Mouse (Mus musculus) midbrain, postnatal 0 days (tissue): ENCODE data around the gene Zfp319. TPM values are rescaled to one million over a fixed set of nuclear protein-coding genes. Genes with fewer than 3 reads are reported as not detected.

Experiments used
- ATAC-seq: fragments of 200-750 bp; cut with Nextera tagmentation; 2 replicates; pipeline ENCODE4 v1.8.0; 2017; ENCODE audit warnings: moderate number of reproducible peaks, mild to moderate bottlenecking, moderate TSS enrichment, moderate library complexity; ENCODE audit not compliant: low FRiP score
- DNase-seq: peaks from one replicate; pipeline ENCODE4 v3.0.0-alpha.2; 2015; ENCODE audit warnings: low spot score
- H3K27ac ChIP-seq: fragments of 300-500 bp; sonication (generic); 2 replicates; pipeline ENCODE4 v1.5.1; 2014; ENCODE audit warnings: low read depth, mild to moderate bottlenecking, low read length, mixed read lengths
- H3K27me3 ChIP-seq: fragments of 300-500 bp; sonication (generic); 2 replicates; pipeline ENCODE4 v1.6.1; 2014; ENCODE audit warnings: low read length, control low read depth, mixed read lengths; ENCODE audit not compliant: insufficient read depth
- H3K36me3 ChIP-seq: fragments of 300-500 bp; sonication (generic); 2 replicates; pipeline ENCODE4 v1.6.1; 2014; ENCODE audit warnings: low read length, control low read depth, mixed read lengths; ENCODE audit not compliant: insufficient read depth
- H3K4me1 ChIP-seq: fragments of 300-500 bp; sonication (generic); 2 replicates; pipeline ENCODE4 v1.6.1; 2014; ENCODE audit warnings: mild to moderate bottlenecking, control low read depth, antibody characterized with exemption, low read length, mixed read lengths; ENCODE audit not compliant: insufficient read depth
- H3K4me2 ChIP-seq: fragments of 300-500 bp; sonication (generic); 2 replicates; pipeline ENCODE4 v1.6.1; 2014; ENCODE audit warnings: low read depth, mild to moderate bottlenecking, low read length, mixed read lengths; ENCODE audit not compliant: poor library complexity, severe bottlenecking
- H3K4me3 ChIP-seq: fragments of 300-500 bp; sonication (generic); 2 replicates; pipeline ENCODE4 v1.5.1; 2014; ENCODE audit warnings: low read depth, mild to moderate bottlenecking, low read length, moderate library complexity
- H3K9ac ChIP-seq: fragments of 300-500 bp; sonication (generic); replicated peaks from 2 replicates; pipeline ENCODE4 v1.6.1; 2014; ENCODE audit warnings: mild to moderate bottlenecking, low read length, moderate library complexity, mixed read lengths; ENCODE audit not compliant: poor library complexity, severe bottlenecking
- H3K9me3 ChIP-seq: fragments of 300-500 bp; sonication (generic); 2 replicates; pipeline ENCODE4 v1.6.1; 2016; ENCODE audit warnings: low read length, control low read depth
- CTCF ChIP-seq: IDR thresholded peaks from 2 replicates; pipeline ENCODE4 v1.5.1; 2016; ENCODE audit warnings: antibody characterized with exemption, mild to moderate bottlenecking
- WGBS: fragments of 180-500 bp; shearing (Covaris S2); extraction: QIAGEN DNeasy Blood & Tissue Kit; methylation state at CpG from one replicate; pipeline ENCODE4 v1.1.7; 2014; 5-methylcytosine and 5-hydroxymethylcytosine counted together
- polyA plus RNA-seq: library from polyadenylated mRNA; unstranded; fragments of >200 nt; fragmentation: Nextera tagmentation; extraction: Ambion mirVana; gene quantifications from 2 replicates; pipeline ENCODE4 v1.2.1, GENCODE M21; 2015
- total RNA-seq: library from RNA; depleted of rRNA; stranded (reverse); fragments of >200 nt; gene quantifications from 2 replicates; pipeline ENCODE4 v1.2.3, GENCODE M21; 2014

Gene Zfp319
- total and polyA plus RNA-seq, 2 experiments from 2014 or later, result 11.7 to 20.1 TPM

GRCm38 (mm10) chr8:95330367-95330766, 1.4 kb downstream of the Zfp319 start:
- ATAC-seq, result no peak
- WGBS, result 63% methylated on average over 1 of the region's 1 CpGs

DNA sequence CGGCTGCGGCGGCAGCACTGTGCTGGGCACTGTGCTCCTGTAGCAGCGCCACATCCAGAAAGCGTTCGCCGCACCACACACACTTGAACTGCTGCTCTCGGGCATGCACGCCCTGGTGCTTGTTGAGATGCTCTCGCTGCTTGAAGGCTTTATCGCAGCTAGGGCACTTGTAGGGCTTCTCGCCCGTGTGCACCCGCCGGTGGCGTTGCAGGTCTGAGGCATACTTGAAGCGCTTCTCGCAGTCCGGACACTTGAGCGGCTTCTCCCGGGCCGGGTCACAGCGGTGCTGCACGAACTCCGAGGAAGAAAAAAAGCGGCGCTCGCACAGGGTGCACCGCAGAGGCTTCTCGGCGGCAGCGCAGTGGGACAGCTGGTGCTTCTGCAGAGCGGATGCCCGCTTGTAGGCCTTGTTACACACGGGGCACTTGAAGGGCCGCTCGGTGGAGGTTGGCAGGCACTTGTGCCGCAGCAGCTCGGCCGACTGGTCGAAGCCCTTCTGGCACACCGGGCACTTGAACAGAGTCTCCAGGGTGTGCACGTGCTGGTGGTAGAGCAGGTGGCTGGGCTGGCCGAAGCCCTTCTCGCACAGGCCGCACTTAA, 3.8 kb downstream of the Zfp319 start:
- DNase-seq (no peak), ATAC-seq (no peak)
- H3K36me3 ChIP-seq, result peaks cover 34% of the 10 kb centered on the region
- H3K4me2 ChIP-seq, result no peak overlapping the region
- H3K4me3 ChIP-seq, result no peak overlapping the region
- H3K4me1 ChIP-seq, result peaks cover 9% of the 10 kb centered on the region; the same call in 1 of the 2 replicates
- H3K27ac ChIP-seq, result no peak overlapping the region
- no peaks in the 10 kb centered on the region for H3K9me3 ChIP-seq
- TF ChIP-seq CTCF, result no peak
- 90% methylated on average over 46 of the region's 46 CpGs for WGBS
- no peak overlapping the region for H3K9ac ChIP-seq
- no peaks in the 10 kb centered on the region for H3K27me3 ChIP-seq

More at GRCm38 (mm10) chr8:95330367-95330766, 1.4 kb downstream of the Zfp319 start:
- Histone ChIP-seq H3K9ac (peak overlapping the region; percentile 96), H3K4me2 (peak overlapping the region; percentile 81), H3K4me1 (peaks cover 11% of the 10 kb centered on the region; the same call in 1 of the 2 replicates), H3K4me3 (peak overlapping the region; percentile 92), H3K36me3 (peaks cover 34% of the 10 kb centered on the region), H3K27me3 (no peaks in the 10 kb centered on the region), H3K9me3 (no peaks in the 10 kb centered on the region), H3K27ac (no peak overlapping the region)
- no peak for TF ChIP-seq CTCF
- DNase-seq, result no peak

- no peaks in the 10 kb centered on the region for H3K9me3 ChIP-seq
- TF ChIP-seq CTCF, result no peak
- peaks cover 34% of the 10 kb centered on the region for H3K36me3 ChIP-seq
- no peak for ATAC-seq
- H3K4me1 ChIP-seq, result peaks cover 5% of the 10 kb centered on the region; the same call in 1 of the 2 replicates
- H3K27ac ChIP-seq, result no peak overlapping the region
- no peak overlapping the region for H3K4me3 ChIP-seq
- no peak overlapping the region for H3K4me2 ChIP-seq
- DNase-seq, result no peak
- no peaks in the 10 kb centered on the region for H3K27me3 ChIP-seq
- H3K9ac ChIP-seq, result no peak overlapping the region
- WGBS, result 94% methylated on average over 5 of the region's 5 CpGs
Observed at GRCm38 (mm10) chr8:95326822-95327221, 4.9 kb downstream of the Zfp319 start.

DNA sequence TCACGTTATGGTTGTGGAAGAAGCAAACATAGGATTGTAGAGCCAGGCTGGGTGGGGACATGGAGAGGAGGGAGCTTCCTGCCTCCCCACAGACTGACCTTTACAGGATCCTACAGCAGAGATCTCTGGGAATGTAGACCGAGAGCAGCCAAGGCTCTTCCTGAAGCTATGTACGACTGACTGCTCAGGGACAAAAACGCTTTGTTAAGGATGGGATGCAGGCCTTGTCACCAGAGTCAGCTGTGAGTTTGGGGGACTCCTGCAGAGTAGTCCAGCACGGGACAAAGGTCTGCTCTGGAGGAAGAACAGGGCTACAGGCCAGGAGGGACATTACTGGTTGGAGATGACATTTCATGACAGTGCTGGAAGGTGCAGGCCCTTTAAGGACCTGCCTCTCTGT, 7.1 kb downstream of the Zfp319 start:
- Histone ChIP-seq H3K4me3 (no peak overlapping the region), H3K9ac (no peak overlapping the region), H3K4me2 (no peak overlapping the region), H3K27me3 (no peaks in the 10 kb centered on the region), H3K36me3 (peaks cover 34% of the 10 kb centered on the region), H3K9me3 (no peaks in the 10 kb centered on the region), H3K27ac (no peak overlapping the region), H3K4me1 (no peaks in the 10 kb centered on the region; the same call in 1 of the 2 replicates)
- DNase-seq, result no peak
- no peak for TF ChIP-seq CTCF
- WGBS, result 32% methylated on average over 5 of the region's 5 CpGs
- ATAC-seq, result no peak

DNA sequence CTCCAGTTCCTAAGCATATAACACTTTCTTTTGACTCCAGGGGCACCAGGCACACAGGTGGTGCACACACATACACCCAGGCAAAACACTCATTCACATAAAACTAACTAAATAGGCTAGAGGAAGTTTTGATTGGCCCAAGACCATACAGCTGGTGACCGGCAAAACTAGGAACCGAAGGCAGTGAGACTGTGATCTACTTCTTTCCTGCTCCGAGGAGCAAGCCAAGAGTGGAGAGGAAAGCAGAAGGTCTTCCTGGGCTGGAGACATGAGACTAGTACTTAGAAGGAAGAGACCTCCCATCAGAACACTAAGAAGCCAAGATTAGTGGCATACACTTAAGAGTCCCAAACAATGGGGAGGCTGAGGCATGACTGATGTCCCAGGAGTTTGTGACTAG, 8.5 kb downstream of the Zfp319 start:
- Histone ChIP-seq H3K9ac (no peak overlapping the region), H3K4me3 (no peak overlapping the region), H3K4me1 (no peaks in the 10 kb centered on the region; the same call in 1 of the 2 replicates), H3K4me2 (no peak overlapping the region), H3K27ac (no peak overlapping the region), H3K27me3 (no peaks in the 10 kb centered on the region), H3K36me3 (peaks cover 20% of the 10 kb centered on the region), H3K9me3 (no peaks in the 10 kb centered on the region)
- DNase-seq (no peak), ATAC-seq (no peak)
- TF ChIP-seq CTCF, result no peak
- WGBS, result 79% methylated on average over 3 of the region's 3 CpGs
